Mouse (Mus musculus) spleen, postnatal 0 days (tissue): ENCODE measurements around the gene Hnrnph2. TPM values are rescaled to one million over a fixed set of nuclear protein-coding genes. Genes with fewer than 3 reads are reported as not detected.

ENCODE experiments used
- polyA plus RNA-seq: library from polyadenylated mRNA; unstranded; fragments of >200 nt; fragmentation: Nextera tagmentation; extraction: Ambion mirVana; gene quantifications from 2 replicates; pipeline ENCODE4 v1.2.1, GENCODE M21; 2015

The Hnrnph2 gene
- polyA plus RNA-seq: 102 and 103 TPM in 2 replicates

DNA sequence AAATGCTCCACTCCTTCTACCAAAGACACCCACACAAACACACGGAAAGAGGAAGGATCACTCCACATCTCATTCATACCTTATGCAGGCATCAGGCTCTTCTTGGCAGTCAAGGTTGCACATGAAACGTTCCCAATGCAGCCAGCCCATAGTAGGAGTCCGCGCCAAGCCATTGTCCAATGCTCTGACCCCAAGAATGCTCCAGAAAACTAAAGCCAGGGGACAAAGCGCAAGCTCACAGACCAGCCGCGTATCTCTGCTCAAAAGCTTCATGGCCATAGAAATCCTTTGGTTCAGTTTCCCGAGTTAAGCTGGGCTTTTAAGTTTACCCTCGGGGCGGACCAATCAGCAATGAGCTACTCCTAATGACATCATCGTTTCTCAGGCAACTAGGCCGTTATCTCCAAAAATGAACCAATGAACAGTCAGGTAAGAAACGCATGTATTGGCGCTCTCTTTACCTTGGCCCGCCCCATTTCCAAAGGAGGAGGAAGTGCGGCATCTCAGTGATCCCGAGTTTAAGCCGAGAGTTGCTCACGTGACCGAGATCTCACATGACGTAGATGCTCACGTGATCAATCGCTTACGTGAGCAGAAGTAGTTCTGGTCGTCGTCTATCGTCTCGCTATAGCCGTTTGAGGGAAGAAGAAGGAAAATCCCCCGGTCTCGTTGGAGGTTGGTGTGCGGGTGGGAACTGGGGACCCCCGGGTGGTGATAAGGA is at the start of gene Hnrnph2, which contains the start of gene Gla:
Hnrnph2 (plus strand) TSS at position 521 of the 721 bp plus-strand sequence.
Gla (minus strand) TSS at position 467 of the 721 bp plus-strand sequence.

DNA sequence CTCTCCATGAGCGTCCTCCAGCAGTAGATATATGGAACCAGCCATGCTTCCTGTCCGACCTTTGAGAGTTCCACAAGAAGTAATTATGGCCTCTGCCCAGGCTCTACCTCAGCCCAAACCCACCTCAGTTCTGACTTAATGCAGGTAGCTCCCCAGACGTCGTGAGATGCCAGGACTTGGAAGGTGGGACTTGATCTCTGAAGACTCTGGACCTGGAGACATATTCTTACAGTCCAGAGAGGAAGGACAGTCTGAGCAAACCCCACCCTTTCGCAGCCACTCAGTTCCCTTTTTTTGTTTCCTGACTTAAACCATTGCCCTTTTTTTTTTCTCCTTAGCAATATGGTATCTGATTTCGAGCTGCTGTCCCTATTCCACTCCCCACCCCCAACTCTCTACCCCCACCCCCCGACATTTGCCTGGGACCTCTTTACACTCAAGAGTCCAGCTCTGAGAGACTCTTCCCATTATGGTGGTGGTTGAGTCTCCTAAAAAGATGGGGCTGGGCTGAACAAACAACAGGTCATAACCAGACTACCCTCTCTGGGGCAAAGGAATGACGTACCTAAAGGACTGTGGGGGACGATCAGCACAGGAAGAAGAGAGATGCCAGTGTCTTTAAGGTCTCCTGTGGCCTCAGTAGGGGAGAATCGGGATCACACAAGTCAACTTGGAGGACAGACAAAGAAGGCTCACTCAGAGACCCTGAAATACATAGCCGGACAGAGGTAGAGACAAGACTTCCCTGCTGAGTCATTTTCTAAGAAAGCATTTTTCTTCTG is 17.9 kb upstream of the Hnrnph2 start, which contains the start of gene Btk:
Btk (minus strand) TSS at position 683 of the 782 bp plus-strand sequence.

GRCm38 (mm10) chrX:134585103-134586002 is 15.6 kb upstream of the Hnrnph2 start, which contains the start of gene Rpl36a:
Gene Rpl36a, plus strand, starts transcription at chrX:134585654.

Other genes starting within 250 kb of the Hnrnph2 start
- gene Drp2, start 196.6 kb upstream of the Hnrnph2 start, polyA plus RNA-seq: 0.17 and 0.23 TPM in 2 replicates
- 0.06 TPM in 1 of 2 replicates, not detected in the other for gene Taf7l, start 124.7 kb upstream of the Hnrnph2 start, polyA plus RNA-seq
- 74.5 TPM in 2 replicates for gene Timm8a1, start 59.3 kb upstream of the Hnrnph2 start, polyA plus RNA-seq
- 28.6 and 30.1 TPM in 2 replicates for gene Btk, start 17.6 kb upstream of the Hnrnph2 start, polyA plus RNA-seq
- gene Rpl36a, start 15.5 kb upstream of the Hnrnph2 start, polyA plus RNA-seq: 492 and 510 TPM in 2 replicates
- gene Gla, start 54 bp upstream of the Hnrnph2 start, polyA plus RNA-seq: 3.8 and 4.9 TPM in 2 replicates
- gene Armcx4, start 85.3 kb downstream of the Hnrnph2 start, polyA plus RNA-seq: 1.3 and 1.4 TPM in 2 replicates
- gene Armcx1, start 116.8 kb downstream of the Hnrnph2 start, polyA plus RNA-seq: 11.2 and 13.1 TPM in 2 replicates
- gene Armcx6, start 150.2 kb downstream of the Hnrnph2 start, polyA plus RNA-seq: 6.8 and 8.3 TPM in 2 replicates
- gene Armcx3, start 155.4 kb downstream of the Hnrnph2 start, polyA plus RNA-seq: 17.4 and 21.5 TPM in 2 replicates
- gene Armcx2, start 208.0 kb downstream of the Hnrnph2 start, polyA plus RNA-seq: 12.3 and 14.2 TPM in 2 replicates